Mouse (Mus musculus) CD4-positive helper T cell, adult 2 months (primary cell): Measurements from ENCODE around the gene Tmc5.
A peak's percentile ranks its signal among the peaks of the same experiment; 100 is the strongest.

ENCODE experiments used
- DNase-seq: peaks from one replicate; pipeline ENCODE4 v3.0.0-alpha.2; 2012; ENCODE audit warnings: low read depth, missing footprints, low spot score

Tmc5 gene

DNA sequence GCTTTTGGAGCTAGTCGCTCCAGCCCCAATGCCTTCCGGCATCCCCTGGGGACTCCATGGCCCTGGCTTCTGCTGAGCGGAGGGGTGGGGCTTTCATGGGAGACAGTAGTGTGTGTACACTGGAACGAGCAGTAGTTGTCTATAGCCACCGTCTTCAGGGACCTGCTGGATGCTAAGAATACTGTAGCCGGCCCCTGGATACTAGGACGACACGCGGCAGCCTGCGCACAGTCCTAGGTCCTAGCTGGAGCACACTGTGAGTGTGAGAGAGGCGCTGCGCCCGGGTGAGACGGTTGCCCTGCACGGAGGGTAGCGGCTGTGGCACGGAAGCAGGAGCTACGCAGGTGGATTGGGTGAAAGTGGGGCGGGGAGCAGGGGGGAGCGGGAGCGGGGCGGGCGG lies at the start of gene Tmc5:
TSS of gene Tmc5 (plus strand) at position 97 of the 400 bp plus-strand sequence.
- no peak for DNase-seq

DNA sequence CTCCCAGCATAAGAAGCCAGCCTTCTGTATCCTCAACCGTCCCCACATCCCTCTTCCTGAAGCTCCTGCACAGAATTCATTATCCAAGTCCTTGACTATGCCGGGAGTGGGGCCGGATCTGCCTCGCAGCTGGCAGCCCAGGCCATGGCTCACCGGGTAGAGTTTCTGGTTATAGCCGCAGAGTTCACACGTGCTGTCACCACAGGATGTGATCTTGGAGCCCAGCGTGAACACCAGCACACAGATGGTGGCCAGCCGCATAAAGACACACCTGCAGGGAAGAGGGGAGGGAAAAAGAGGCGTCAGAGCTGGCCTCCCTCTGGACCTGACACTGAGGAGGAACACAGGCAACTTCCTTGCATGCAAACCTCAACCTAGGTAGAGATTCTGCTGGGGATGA lies 49.6 kb upstream of the Tmc5 start:
- DNase-seq = no peak

DNA sequence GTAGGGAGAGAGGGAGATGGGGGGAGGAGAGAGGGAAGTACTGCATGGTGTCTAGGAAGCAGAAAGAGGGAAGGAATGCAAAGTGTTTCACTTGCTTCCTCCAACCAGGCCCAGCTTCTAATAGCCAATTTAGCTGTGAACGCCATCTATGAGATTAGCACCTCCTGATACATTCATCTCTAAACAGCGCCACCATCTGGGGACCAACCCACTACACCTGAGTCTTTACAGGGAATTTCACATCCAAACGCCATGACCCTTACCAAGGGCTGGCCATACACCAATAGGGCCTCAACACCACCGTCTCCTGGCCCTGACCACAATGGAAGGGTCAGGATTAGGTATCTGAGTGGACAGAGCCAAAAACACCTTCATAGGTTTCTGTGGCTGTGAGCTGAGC lies 43.2 kb upstream of the Tmc5 start:
- no peak for DNase-seq

DNA sequence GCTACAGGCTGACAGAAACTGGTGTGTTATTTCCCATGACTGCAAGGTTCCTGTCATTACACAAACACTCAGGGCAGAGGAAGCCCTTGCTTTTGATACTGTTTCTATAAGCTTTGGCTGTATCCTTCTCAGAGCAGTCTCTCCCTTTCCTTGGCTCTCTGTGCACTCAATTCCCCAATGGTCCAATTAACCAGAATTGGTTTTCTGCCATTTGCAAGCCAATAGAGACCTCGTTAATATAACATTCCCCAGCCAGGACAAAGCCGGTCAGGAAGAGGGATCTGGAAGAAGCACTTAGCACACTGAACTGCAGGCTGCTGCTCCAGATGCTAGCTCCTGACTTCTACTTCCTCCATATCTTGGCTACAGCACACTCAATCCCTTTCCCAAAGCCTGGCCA lies 42.8 kb upstream of the Tmc5 start:
- DNase-seq = no peak

DNA sequence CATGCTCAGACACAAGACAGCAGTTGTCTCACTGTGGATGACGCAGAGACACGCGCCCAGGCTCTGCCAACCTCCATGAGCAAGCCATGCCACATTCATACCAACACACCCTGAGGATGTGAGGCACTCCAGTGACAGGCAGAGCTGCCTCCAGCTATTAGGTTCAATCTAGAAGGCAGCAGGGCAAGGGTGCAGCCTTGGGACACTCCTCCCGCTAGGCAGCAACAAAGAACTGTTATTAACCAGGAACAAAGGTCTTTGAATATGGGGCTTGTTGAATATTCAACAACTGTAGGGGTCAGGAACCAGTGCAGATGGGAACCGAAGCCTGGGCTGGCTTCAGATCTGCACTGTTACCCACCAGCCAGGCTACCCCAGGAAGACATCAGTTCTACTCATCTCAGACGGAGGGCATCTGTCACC lies 28.0 kb upstream of the Tmc5 start:
- DNase-seq = no peak

DNA sequence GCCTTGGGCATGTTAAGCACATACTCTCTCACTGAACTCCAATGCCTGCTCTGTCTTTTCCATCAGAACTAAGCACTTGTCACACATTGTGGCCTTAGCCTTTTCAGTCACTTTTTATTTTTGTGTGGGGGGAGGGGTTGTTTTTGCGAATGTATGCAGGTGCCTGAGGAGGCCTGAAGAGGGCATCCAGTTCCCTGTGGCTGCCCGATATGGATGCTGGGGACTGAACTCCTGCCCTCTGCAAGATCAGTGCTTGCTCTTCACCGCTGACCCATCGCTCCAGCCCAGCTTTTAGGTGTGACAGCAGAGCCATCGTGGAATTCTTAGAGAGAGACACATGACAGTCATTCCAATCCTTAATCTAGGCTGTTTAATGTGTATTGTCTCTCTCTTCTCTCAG lies 25.7 kb upstream of the Tmc5 start:
- no peak for DNase-seq

DNA sequence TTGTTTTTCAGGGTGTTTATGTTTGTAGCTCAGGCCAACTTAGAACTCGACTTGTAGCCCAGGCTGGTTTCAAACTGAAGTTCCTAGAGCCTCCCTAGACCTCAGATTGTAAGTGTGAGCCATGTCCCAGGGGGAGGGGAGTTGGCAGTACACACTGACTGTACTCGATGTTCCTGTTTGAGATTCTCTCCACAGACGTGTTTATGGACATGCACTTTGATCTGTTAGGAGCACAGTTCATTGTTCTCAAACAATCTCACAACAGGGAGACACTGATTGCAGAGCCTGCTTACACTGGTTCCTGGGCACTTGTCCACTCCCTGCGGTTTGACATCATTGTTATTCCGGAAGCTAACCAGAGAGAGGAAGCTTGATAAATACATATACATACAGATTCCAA lies 25.1 kb upstream of the Tmc5 start:
- no peak for DNase-seq

DNA sequence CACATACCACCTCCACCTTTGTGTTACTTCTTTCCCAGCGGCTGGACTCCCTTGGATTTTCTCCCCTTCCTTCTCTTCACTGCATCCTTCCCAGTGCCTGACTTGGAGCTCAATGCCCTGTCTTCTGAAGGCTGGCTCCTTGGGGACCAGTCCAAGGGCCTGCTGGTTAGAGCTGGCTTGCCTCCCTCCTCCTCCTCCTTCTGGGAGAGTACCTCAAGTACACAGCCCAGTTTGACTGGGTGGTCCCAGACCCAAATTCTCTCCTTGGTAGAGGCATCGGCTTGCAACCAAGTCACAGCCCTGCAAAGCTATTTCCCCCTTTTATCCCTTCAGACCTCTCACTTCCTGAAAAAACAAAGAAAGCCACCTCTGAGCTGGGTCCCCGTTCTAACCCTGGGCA lies 18.8 kb upstream of the Tmc5 start:
- DNase-seq = no peak

DNA sequence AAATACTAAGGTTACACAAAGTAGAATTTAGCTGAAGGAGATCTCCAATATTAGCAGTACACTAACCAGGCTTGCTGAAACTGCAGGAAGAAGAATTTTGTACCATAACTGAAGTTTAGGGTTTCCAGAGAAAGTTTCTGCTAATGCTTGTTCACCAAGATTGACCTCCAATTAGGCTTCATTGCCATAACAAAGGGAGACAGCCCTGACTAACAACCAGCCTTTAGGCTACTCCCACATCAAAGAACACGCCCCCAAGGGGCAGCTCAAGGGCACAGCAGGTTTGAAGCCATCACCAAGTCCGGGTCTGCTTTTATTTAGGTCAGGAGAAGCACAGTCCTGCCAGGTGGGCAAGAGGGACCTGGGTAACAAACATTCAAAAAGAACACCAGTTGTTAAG lies 17.2 kb upstream of the Tmc5 start:
- DNase-seq = no peak

DNA sequence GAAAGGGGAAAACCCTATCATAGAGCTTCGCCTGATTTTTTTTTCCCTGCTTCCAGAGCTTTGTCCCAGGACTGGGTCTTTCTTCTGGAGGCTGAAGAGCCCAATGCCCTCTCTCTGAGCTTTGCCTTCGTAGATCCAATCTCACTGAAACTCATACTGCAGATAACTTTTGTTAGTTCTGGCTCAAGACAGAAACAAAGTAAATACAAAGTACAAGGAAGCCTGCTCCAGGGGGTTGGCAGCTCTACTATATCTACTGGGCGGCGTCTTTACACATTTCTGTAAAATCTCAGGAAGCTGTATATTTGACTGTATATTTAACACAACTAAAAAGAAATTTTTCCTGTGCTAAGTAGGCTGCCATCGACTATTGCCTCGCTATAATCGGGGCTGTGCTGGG lies 13.3 kb upstream of the Tmc5 start:
- DNase-seq = no peak

DNA sequence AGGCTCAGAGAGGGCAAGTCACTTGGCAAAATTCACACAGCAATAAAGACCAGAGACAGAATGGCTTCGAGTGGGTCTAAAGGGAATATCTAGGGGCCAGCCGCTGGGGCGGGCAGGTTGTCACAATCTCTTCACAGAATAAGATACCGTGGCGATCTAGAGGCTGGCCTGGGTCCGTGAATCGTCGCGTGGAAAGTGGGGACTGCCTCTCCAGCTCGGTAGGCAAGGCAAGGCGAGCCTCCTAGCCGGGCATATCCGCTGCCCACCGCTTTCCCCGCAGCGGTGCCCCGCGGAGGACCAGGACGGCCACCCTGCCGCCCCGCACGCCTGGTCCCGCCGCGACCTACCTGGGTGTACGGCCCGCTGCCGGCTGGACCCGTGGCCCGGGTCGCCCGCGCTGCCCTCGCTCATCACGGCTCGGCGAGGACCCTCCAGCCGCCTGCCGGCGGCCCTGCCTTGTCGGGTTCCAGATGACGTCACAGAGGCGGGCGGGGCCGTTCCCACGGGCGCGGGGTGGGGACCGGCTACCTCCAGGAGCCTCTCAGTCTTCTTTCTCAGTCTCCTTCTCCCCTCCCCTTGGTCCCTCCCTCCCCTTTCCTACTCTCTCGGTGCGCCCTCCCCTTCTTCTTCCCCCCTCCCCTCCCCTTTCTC lies 12.7 kb upstream of the Tmc5 start, which contains the start of gene Tmc7:
TSS of gene Tmc7 (minus strand) at position 480 of the 651 bp plus-strand sequence.
- peak; percentile 16 for DNase-seq

DNA sequence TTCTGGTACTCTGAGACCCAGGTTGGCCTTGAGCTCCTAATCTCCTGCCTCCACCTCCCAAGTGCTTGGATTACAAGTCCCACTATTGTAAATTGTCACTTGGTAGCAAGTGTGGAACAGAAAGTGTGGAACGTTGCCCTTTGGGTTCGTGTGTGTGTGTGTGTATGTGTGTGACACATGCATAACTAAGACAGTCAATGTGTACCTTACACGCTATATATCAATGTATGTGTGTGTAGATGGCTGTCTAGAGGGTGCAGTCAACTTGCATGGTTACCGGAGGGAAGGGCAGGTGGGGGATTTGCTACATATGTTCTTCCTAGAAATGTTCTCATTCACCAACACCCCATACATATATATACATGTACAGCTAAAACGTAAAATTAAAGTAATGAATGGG lies 12.2 kb upstream of the Tmc5 start:
- no peak for DNase-seq

DNA sequence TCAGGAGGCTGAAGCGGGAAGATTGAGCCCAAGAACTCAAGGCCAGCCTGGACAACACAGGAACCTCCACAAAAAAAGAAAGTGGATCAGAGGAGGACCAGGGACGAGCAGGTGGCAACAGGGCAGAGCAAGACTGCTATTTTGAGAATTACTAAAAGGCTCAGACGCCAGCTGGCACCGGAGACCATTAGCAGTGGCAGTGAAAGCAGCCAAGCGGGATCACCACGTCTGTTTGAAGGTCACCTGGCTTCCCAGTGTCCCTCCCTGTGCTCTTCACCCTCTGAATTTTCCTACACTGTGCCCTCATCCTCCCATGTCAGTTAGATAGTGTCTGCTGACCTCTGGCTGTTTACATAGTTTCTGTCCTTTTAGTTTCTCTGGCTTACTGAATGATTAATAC lies 11.2 kb upstream of the Tmc5 start:
- DNase-seq = no peak

DNA sequence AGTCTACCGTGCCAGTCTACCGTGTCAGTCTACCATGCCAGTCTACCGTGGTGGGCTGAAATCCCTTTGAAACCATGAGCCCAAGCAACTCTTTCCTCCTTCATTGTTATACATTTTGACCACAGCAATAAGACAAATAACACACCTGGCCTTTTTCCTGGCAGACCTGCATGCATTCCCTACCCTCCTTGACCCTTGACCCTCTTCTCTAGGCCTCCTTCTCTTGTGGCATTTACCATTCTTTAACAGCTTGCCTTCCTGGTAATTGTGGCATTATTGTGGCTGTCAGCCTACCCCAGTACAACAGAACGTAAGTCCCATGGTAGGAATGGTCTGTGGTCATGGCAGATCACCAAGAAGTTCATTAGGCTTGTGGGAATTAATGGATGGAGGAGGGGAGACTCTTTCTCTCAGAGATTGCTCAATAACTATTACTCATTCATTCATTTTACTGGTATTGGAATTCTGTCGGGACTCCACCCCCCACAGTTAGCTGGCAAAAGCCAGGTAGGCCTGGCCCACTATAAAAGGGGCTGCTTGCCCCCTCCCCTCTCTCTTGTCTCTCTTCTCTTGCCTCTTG lies 6.3 kb upstream of the Tmc5 start:
- DNase-seq = no peak

DNA sequence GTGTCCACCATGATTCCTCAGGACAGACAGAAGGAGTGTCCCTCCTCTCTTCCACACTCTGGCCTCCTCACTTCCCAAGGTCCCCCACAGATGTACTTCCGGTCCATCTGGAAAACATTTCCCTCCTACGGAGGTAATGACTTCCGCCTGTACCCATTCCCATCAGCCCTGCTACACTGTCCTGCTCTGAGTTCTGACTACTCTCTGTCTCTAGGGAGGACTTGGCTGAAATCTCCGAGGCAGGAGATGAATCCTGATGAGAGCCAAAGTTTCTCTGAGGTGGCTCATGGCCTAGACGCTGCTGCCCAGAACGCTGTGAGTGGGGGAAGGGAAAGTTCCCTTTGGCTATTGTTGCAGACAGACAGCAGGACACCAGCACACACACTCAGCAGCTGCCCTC lies 5.0 kb upstream of the Tmc5 start:
- DNase-seq = no peak

DNA sequence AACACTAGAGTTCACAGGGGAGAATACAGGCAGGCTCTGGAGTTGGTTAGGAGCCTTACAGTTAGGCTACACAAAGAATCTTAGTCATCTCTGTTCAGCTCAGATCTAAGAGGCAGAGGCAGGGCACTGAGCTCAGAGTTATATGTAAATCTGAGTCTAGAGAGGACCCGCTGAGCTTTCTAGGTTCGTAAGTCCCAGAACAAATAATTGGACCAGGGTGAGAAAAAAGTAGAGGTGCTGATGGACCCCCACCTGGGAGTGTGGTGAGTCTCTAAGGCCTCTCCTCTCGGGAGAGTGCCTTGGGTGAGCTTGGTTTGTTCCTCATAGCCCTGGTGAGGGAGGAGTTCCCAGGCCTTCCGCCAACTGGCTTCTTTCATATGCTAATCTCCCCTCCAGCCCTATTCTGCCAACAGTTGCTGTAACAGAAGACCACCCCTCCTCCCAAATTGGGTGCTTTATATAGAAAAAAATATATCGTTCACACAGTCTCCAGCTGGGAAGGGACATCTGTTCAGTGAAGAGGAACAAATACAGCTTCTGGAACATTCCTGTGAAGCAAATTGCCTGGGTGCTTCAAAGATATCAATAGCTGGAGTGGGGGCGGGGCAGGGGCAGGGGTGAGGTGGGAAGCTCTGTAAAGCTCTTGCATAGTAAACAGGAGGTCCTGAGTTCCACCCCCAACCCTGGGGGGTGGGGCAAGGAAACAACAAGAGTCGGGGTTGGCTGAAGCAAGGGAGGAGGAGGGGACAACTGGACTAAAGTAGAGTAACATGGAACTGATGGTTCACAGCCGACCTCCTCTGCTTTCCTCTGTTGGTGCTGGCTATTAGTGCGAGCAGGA lies 3.3 kb upstream of the Tmc5 start:
- no peak for DNase-seq

DNA sequence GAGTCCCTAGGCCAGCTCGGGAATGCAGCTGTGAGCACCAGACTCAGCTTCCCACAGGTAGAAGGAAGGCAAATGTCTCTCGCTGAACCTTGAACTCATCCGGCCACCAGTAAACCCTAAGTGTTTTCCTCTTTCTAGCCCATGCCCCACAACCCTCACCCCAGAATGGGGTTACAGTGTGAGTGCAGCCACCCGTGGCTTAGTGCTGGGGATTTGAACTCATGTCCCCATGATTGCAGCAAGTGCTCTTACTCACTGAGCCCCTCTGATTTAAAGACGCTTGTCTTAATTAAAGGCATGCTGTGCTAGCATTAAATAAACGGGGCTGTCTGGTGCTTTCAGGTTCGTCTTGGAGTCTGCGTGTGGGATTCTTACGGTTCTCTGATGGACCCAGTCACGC lies 2.5 kb upstream of the Tmc5 start:
- DNase-seq = no peak

DNA sequence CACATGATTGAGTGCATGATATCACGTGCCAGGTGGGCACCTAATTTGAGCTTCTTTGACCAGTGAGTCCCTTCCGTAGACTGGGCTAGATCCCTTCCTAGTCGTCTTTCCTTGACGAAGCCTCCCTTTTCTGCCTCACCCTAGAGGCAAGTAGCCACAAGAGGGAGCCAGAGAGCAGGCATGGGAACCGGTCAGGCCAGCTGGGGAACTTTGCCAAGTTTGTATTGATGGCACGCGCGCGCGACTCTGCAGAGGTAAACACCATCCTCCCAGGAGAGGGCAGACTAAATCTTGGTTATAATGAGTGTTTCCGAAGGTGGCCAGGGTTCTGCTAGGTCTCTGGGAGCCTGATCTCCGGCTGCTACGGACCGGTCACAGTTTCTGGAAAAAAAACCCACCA lies 1.9 kb upstream of the Tmc5 start:
- peak; percentile 64 for DNase-seq

DNA sequence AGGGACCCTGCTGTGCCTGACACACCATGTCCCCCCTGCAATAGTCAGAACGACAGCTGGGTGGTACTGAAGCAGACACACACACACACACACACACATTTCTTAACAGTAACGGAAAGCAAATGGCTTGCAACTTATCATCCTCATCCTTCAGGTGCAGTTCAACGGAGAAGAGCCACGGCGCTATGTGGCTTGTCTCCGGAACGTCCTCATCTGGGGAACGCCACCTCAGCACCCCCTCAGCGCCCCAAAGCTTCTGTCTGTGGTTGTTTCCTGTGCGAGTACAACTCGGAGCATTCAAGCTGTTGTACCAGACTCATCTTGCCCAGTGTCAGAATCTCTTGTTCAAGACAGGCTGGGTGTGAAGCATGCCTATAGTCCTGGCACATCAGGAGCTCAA lies 826 bp upstream of the Tmc5 start:
- DNase-seq = no peak

DNA sequence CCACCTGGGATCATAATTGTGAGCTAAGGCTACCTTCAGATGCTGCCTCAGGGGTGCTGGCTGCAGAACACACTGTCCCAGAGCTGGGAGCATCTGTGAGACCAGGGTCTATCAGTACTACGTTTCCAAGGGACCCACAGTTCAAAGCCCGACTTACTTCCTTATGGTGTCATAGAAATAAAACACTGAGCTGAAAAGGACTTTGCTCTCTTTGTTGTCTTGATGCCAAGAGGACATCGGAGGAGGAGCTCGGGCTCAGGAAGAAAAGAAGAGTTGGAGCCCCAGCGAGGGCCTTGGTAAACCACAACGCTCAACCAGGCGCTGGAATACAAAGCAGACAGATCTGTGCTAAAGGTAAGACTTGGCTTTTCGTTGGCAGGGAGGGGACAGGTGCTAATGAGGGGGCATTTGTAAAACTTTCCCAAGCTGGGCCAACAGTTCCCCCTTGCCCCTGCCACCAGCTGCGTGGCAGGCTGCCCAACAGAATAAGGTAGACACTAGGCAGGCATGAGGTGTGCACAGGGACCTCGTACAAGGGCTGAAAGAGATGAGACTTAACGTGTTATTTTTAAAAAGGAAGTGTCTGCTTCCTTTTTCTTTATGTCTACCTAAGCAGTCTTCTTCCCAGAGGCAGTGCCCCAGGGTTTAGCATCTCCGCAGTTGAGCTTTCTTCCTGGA lies 3.0 kb downstream of the Tmc5 start:
- DNase-seq = no peak

DNA sequence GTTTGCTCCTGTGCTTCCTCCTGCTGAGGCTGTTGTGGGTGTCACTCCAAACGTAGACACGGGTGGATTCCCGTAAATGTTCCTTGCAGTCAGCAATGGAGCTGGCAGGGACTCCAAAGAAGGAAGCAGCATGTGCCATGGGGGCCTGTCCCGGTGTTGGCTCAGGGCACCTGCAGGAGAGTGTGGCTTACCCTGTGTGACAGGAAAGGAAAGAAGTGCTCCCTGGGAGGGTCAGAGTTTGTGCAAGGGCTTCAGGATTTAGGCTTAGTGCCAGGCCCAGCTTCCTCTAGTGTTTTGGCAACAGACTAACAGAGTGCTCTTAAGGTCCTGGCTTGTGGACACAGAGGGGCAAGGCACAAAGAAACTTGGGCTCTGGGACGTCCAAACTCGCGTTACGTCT lies 7.7 kb downstream of the Tmc5 start:
- no peak for DNase-seq

DNA sequence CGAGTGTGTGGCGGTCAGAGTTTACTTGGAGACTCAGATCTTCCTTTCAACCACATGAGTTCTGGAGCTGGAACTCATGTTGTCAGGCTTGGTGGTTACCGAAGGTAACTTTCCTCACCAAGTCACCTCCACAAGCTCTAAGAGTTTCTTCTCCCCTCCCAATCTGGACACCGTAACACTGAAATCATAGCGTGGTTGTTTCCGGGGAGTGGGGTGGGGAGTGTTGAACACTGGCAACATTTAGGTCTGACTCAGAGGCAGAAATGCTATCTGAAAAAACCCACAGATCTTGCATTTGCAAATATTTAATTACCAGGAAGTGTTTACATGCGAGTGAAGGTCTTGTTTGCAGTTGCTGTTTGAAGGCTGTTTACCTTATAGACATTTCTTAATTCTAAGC lies 12.7 kb downstream of the Tmc5 start:
- DNase-seq = no peak
